Mouse (Mus musculus) cerebellum, adult 2 months (tissue): Measurements from ENCODE around the gene Lgr5. TPM values are rescaled to one million over a fixed set of nuclear protein-coding genes. Genes with fewer than 3 reads are reported as not detected.
A peak's percentile ranks its signal among the peaks of the same experiment; 100 is the strongest.

ENCODE experiments used
- DNase-seq, 2 experiments: peaks; one replicate each; pipeline ENCODE4 v3.0.0; 2021
- H3K27ac ChIP-seq: fragments of 200-500 bp; 2 replicates; pipeline ENCODE4 v1.5.1; 2012; ENCODE audit warnings: low read length, control low read depth, inconsistent platforms; ENCODE audit not compliant: insufficient read depth
- H3K27me3 ChIP-seq: fragments of 200-500 bp; 2 replicates; pipeline ENCODE4 v1.6.1; 2012; ENCODE audit warnings: inconsistent platforms, mild to moderate bottlenecking, low read length, moderate library complexity; ENCODE audit not compliant: control insufficient read depth, insufficient read depth
- H3K4me1 ChIP-seq: fragments of 200-500 bp; 2 replicates; pipeline ENCODE4 v1.6.1; 2011; ENCODE audit warnings: low read length; ENCODE audit not compliant: control insufficient read depth, insufficient read depth
- H3K4me3 ChIP-seq: fragments of 200-500 bp; replicated peaks from 2 replicates; pipeline ENCODE3; 2011; ENCODE audit warnings: mild to moderate bottlenecking, low read depth, low read length, control low read depth; ENCODE audit not compliant: insufficient read depth
- CTCF ChIP-seq: fragments of 200-500 bp; IDR thresholded peaks from 2 replicates; pipeline ENCODE4 v1.5.1; 2011; ENCODE audit warnings: low read depth, mild to moderate bottlenecking, control low read depth, low read length, moderate library complexity, borderline replicate concordance; ENCODE audit not compliant: insufficient read depth
- POLR2A ChIP-seq: fragments of 200-500 bp; IDR thresholded peaks from 2 replicates; pipeline ENCODE4 v1.6.1; 2011; ENCODE audit warnings: low read length, control low read depth, borderline replicate concordance; ENCODE audit not compliant: insufficient read depth
- WGBS: fragments of 180-500 bp; shearing (Covaris S2); methylation state at CpG from one replicate; pipeline ENCODE4 v1.1.7; 2018; 5-methylcytosine and 5-hydroxymethylcytosine counted together
- polyA plus RNA-seq: library from polyadenylated mRNA; depleted of rRNA; stranded (reverse); fragments of >200 nt; gene quantifications from 2 replicates; pipeline ENCODE4 v1.2.3, GENCODE M21; 2012

Lgr5 gene
- polyA plus RNA-seq, 1 experiment: 9.2 TPM

- 69% methylated on average over 3 of the region's 3 CpGs for WGBS
- DNase-seq: no peak
These were observed 102.9 kb downstream of the Lgr5 start for GRCm38 (mm10) chr10:115484660-115485059.

DNA sequence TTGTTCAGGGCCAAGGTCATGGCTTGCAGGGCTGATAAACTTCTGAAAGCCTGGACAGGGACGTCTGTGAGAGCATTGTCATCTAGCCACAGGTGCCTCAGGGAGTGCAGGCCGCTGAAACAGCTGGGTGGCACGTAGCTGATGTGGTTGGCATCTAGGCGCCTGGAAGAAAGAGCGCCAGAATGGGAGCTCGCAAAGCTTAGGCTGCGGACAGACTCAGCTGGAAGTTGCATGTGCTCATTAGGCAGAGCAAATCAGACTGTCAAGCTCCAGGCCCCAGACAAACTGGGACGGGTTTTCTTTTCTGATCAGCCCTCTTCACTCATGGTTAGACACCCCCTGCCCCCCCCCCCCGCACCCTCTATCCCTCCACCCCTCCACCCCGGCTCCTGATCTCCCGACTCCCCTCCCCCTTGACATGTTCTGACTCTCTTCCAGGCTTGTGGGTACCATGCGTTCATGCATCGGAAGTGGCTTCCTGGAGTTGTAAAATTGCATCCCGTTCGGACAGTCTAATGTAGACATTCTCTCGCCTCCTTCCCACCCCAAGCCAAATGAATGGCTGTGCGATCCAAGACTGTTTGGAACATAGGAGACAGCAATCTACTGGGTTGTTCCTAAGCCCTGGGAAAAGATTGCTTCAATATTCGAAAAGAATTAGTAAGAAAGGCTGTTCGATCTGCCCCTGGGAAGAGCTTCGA is 109.0 kb downstream of the Lgr5 start:
- 8% methylated on average over 20 of the region's 20 CpGs for WGBS
- H3K27me3 ChIP-seq: no peaks in the 10 kb centered on the region
- DNase-seq: peak in 1 of 2 experiments; percentile 15
- TF ChIP-seq CTCF (no peak), POLR2A (no peak)
- H3K4me1 ChIP-seq: 0 out of 2 replicates have a peak, but pooled peaks cover 5% of the 10 kb centered on the region
- peak overlapping the region; percentile 23 for H3K4me3 ChIP-seq
- H3K27ac ChIP-seq: no peak overlapping the region

More at GRCm38 (mm10) chr10:115484660-115485059, 102.9 kb downstream of the Lgr5 start:
- TF ChIP-seq CTCF (no peak), POLR2A (no peak)
- Histone ChIP-seq H3K27ac (no peak overlapping the region), H3K27me3 (no peaks in the 10 kb centered on the region), H3K4me1 (0 out of 2 replicates have a peak, but pooled peaks cover 3% of the 10 kb centered on the region), H3K4me3 (no peak overlapping the region)

DNA sequence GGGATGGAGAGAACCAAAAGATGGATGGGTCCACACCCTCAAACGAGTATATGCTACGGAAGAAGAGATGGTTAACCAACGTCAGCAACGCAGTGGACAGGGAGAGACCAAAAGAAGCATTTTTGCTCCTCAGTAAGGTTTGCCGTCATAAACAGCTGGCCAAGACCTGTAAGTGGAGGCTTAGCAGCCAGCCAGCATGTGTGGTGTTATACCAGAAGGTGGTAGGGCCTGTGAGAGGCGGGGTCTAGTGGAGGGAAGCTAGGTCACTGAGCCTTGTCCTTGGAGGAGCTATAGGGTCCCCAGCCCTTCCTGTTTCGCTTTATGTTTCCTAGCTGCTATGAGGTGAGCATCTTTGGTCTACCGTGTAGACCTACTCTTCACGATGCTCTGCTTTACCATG is 111.1 kb downstream of the Lgr5 start:
- H3K4me1 ChIP-seq: 0 out of 2 replicates have a peak, but pooled peaks cover 5% of the 10 kb centered on the region
- H3K27me3 ChIP-seq: no peaks in the 10 kb centered on the region
- WGBS: 93% methylated on average over 9 of the region's 9 CpGs
- H3K4me3 ChIP-seq: no peak overlapping the region
- TF ChIP-seq CTCF (no peak), POLR2A (no peak)
- DNase-seq: no peak
- no peak overlapping the region for H3K27ac ChIP-seq

- 78% methylated on average over 7 of the region's 7 CpGs for WGBS
- Histone ChIP-seq H3K27ac (no peak overlapping the region), H3K4me1 (0 out of 2 replicates have a peak, but pooled peaks cover 3% of the 10 kb centered on the region), H3K27me3 (no peaks in the 10 kb centered on the region), H3K4me3 (no peak overlapping the region)
- DNase-seq: no peak
- TF ChIP-seq POLR2A (no peak), CTCF (no peak)
These were observed 112.5 kb downstream of the Lgr5 start for GRCm38 (mm10) chr10:115475000-115475550.

DNA sequence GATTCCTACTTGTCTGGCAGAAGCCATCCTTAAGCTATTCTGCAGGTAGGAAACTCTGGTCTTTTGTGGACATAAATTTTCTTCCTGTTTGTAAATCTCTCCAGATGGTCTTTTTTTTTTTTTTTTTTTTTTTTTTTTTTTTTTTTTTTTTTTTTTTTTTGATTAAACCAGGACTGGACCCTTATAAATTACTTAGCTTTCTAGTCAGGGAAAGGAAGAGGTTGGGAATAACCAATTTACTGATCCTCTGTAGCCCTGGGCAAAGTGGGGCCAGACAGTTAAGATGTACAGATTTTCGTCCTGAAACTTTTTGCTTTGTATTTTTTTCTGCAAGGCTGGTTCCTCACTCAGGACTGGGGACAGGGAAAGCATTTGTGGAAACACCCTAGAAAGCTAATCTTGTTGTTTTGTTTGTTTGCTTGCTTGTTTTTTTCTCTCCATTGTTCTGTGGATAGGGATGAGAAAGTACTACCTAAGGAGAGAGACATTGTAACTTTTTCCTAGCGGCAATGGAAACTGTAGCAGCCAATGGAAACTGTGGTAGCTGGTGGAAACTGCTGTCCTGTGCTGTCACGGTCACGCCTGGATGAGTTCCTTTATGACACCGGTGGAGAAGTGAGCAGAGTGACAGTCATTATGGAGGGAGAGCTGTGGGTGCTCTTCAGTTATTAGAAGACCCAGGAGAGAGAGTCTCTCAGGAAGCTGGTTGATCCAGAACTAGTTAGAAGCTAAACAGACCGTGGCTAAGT is 114.2 kb downstream of the Lgr5 start:
- 57% methylated on average over 6 of the region's 6 CpGs for WGBS
- Histone ChIP-seq H3K27me3 (no peaks in the 10 kb centered on the region), H3K4me1 (0 out of 2 replicates have a peak, but pooled peaks cover 2% of the 10 kb centered on the region), H3K4me3 (no peak overlapping the region), H3K27ac (no peak overlapping the region)
- no peak for TF ChIP-seq CTCF
- no peak for TF ChIP-seq POLR2A
- no peak for DNase-seq

GRCm38 (mm10) chr10:115470621-115471334 is 116.8 kb downstream of the Lgr5 start:
- peak; percentile 25 to 37 for DNase-seq
- 41% methylated on average over 17 of the region's 17 CpGs for WGBS
- Histone ChIP-seq H3K27ac (no peak overlapping the region), H3K4me3 (peak overlapping the region; percentile 71), H3K27me3 (no peaks in the 10 kb centered on the region), H3K4me1 (no peaks in the 10 kb centered on the region)
- no peak for TF ChIP-seq POLR2A
- TF ChIP-seq CTCF: no peak

DNA sequence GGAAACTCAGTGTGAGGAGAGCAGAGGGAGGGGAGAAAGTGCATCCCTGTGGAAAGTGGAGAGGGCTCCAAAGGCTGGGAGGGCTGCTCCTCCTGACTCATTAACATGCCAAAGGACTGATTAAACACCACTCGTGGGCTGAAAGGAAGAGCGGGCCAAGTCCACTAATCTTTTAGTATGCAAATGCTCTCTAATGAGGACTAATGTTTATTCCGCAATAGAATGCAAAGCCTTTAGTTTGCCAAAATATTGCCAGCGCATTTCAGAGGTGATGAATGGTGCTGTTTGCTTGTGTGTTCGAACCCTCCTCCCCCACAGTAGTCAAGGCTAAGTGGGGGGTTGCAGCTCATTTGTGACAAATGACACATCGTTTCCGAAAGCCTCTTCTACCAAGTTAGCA is 118.5 kb downstream of the Lgr5 start:
- Histone ChIP-seq H3K27ac (no peak overlapping the region), H3K4me1 (no peaks in the 10 kb centered on the region), H3K27me3 (no peaks in the 10 kb centered on the region), H3K4me3 (no peak overlapping the region)
- WGBS: 44% methylated on average over 7 of the region's 7 CpGs
- TF ChIP-seq CTCF (no peak), POLR2A (no peak)
- DNase-seq: no peak

DNA sequence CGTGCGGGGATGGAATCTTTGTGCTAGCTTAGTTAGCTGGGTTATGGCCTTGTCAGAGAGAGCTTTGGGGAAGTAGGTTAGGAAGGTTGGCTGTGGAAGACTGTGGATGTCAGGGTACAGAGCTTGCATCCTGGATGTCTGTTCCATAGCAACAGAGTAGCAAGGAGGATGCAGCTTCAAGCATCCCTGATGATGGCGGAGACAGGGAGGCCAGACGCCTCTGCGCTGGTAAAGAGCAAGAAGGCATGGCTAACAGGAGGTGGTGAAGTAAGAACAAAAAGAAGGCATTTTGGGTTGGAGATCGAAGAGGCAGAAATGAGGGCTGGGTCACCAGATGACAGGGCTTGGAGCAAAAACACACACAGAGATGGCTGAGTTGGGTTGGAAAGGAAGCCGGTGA is 118.9 kb downstream of the Lgr5 start:
- Histone ChIP-seq H3K4me3 (no peak overlapping the region), H3K4me1 (no peaks in the 10 kb centered on the region), H3K27me3 (no peaks in the 10 kb centered on the region), H3K27ac (no peak overlapping the region)
- TF ChIP-seq CTCF (no peak), POLR2A (no peak)
- WGBS: 51% methylated on average over 7 of the region's 7 CpGs
- DNase-seq: no peak
